Mouse (Mus musculus) neural tube, embryonic 12.5 days (tissue): ENCODE data around the gene Pfas. TPM values are rescaled to one million over a fixed set of nuclear protein-coding genes. Genes with fewer than 3 reads are reported as not detected.
A peak's percentile ranks its signal among the peaks of the same experiment; 100 is the strongest.
"Not testable (repeated sequence)": the region's sequence is repeated elsewhere in the genome, so short reads cannot be mapped to it uniquely, and the experiment has no call there.

ENCODE experiments used
- ATAC-seq: fragments of 200-750 bp; cut with Nextera tagmentation; 2 replicates; pipeline ENCODE4 v1.8.0; 2017; ENCODE audit warnings: low read depth, mild to moderate bottlenecking, moderate TSS enrichment, moderate library complexity; ENCODE audit not compliant: low FRiP score
- H3K27ac ChIP-seq: fragments of 300-500 bp; sonication (generic); 2 replicates; pipeline ENCODE4 v1.5.1; 2016
- H3K27me3 ChIP-seq: fragments of 300-500 bp; sonication (generic); replicated peaks from 2 replicates; pipeline ENCODE4 v1.6.1; 2016; ENCODE audit warnings: mild to moderate bottlenecking
- H3K36me3 ChIP-seq: fragments of 300-500 bp; sonication (generic); 2 replicates; pipeline ENCODE4 v1.6.1; 2016; ENCODE audit warnings: mild to moderate bottlenecking
- H3K4me1 ChIP-seq: fragments of 300-500 bp; sonication (generic); 2 replicates; pipeline ENCODE4 v1.6.1; 2016
- H3K4me2 ChIP-seq: fragments of 300-500 bp; sonication (generic); replicated peaks from 2 replicates; pipeline ENCODE4 v1.6.1; 2016; ENCODE audit warnings: mild to moderate bottlenecking
- H3K4me3 ChIP-seq: fragments of 300-500 bp; sonication (generic); 2 replicates; pipeline ENCODE4 v1.5.1; 2016
- H3K9ac ChIP-seq: fragments of 300-500 bp; sonication (generic); 2 replicates; pipeline ENCODE4 v1.6.1; 2016; ENCODE audit warnings: mild to moderate bottlenecking
- H3K9me3 ChIP-seq: fragments of 300-500 bp; sonication (generic); 2 replicates; pipeline ENCODE4 v1.6.1; 2016; ENCODE audit warnings: mild to moderate bottlenecking
- WGBS: fragments of 180-500 bp; shearing (Covaris S2); methylation state at CpG from one replicate; pipeline ENCODE4 v1.1.7; 2016; 5-methylcytosine and 5-hydroxymethylcytosine counted together
- polyA plus RNA-seq: library from polyadenylated mRNA; unstranded; fragments of >200 nt; fragmentation: Nextera tagmentation; extraction: Ambion mirVana; gene quantifications from 2 replicates; pipeline ENCODE4 v1.2.1, GENCODE M21; 2016

Pfas gene
- polyA plus RNA-seq, 1 experiment from 2014 or later: 26.3 TPM

- peaks cover 14% of the 10 kb centered on the region for H3K4me1 ChIP-seq
- H3K4me2 ChIP-seq: peak overlapping the region; percentile 57
- H3K27ac ChIP-seq: no peak overlapping the region
- WGBS: 10% methylated on average over 20 of the region's 20 CpGs
- H3K36me3 ChIP-seq: peaks cover 33% of the 10 kb centered on the region
- peak overlapping the region; percentile 67 for H3K9ac ChIP-seq
- H3K9me3 ChIP-seq: no peaks in the 10 kb centered on the region
- H3K4me3 ChIP-seq: peak overlapping the region; percentile 60
- no peaks in the 10 kb centered on the region for H3K27me3 ChIP-seq
- peak; percentile 14; the same call in 1 of the 2 replicates for ATAC-seq
Observed at GRCm38 (mm10) chr11:69036486-69037230, 28.4 kb upstream of the Pfas start.

- Histone ChIP-seq H3K4me2 (peak overlapping the region; percentile 57), H3K4me3 (no peak overlapping the region), H3K27ac (no peak overlapping the region), H3K9ac (peak overlapping the region; percentile 9; the same call in 1 of the 2 replicates), H3K4me1 (peaks cover 14% of the 10 kb centered on the region), H3K36me3 (peaks cover 41% of the 10 kb centered on the region), H3K27me3 (no peaks in the 10 kb centered on the region), H3K9me3 (no peaks in the 10 kb centered on the region)
- WGBS: 5% methylated on average over 8 of the region's 8 CpGs
- peak; percentile 10; the same call in 1 of the 2 replicates for ATAC-seq
Observed at GRCm38 (mm10) chr11:69035849-69036248, 27.6 kb upstream of the Pfas start.

GRCm38 (mm10) chr11:69035411-69035810, 27.2 kb upstream of the Pfas start:
- peaks cover 46% of the 10 kb centered on the region for H3K36me3 ChIP-seq
- H3K4me2 ChIP-seq: peak overlapping the region; percentile 57
- H3K9me3 ChIP-seq: no peaks in the 10 kb centered on the region
- H3K4me1 ChIP-seq: peaks cover 14% of the 10 kb centered on the region
- ATAC-seq: no peak
- peak overlapping the region; percentile 9; the same call in 1 of the 2 replicates for H3K9ac ChIP-seq
- H3K27me3 ChIP-seq: no peaks in the 10 kb centered on the region
- H3K4me3 ChIP-seq: no peak overlapping the region
- H3K27ac ChIP-seq: no peak overlapping the region
- 83% methylated on average over 9 of the region's 9 CpGs for WGBS

GRCm38 (mm10) chr11:69034585-69034984, 26.3 kb upstream of the Pfas start:
- 95% methylated on average over 3 of the region's 3 CpGs for WGBS
- H3K4me3 ChIP-seq: no peak overlapping the region
- no peak for ATAC-seq
- H3K27me3 ChIP-seq: no peaks in the 10 kb centered on the region
- no peak overlapping the region for H3K9ac ChIP-seq
- H3K9me3 ChIP-seq: no peaks in the 10 kb centered on the region
- H3K4me1 ChIP-seq: peaks cover 14% of the 10 kb centered on the region
- no peak overlapping the region for H3K4me2 ChIP-seq
- no peak overlapping the region for H3K27ac ChIP-seq
- peaks cover 54% of the 10 kb centered on the region for H3K36me3 ChIP-seq

GRCm38 (mm10) chr11:69033552-69033951, 25.3 kb upstream of the Pfas start:
- H3K4me1 ChIP-seq: peaks cover 5% of the 10 kb centered on the region
- no peak for ATAC-seq
- no peak overlapping the region for H3K4me2 ChIP-seq
- H3K27me3 ChIP-seq: no peaks in the 10 kb centered on the region
- no peak overlapping the region for H3K4me3 ChIP-seq
- no peak overlapping the region for H3K9ac ChIP-seq
- no peak overlapping the region for H3K27ac ChIP-seq
- peaks cover 63% of the 10 kb centered on the region for H3K36me3 ChIP-seq
- H3K9me3 ChIP-seq: no peaks in the 10 kb centered on the region
- WGBS: 81% methylated on average over 9 of the region's 9 CpGs

GRCm38 (mm10) chr11:69028805-69029204, 20.5 kb upstream of the Pfas start:
- H3K27me3 ChIP-seq: no peaks in the 10 kb centered on the region
- H3K36me3 ChIP-seq: peaks cover 95% of the 10 kb centered on the region
- no peak overlapping the region for H3K4me3 ChIP-seq
- H3K27ac ChIP-seq: no peak overlapping the region
- no peaks in the 10 kb centered on the region for H3K4me1 ChIP-seq
- no peaks in the 10 kb centered on the region for H3K9me3 ChIP-seq
- no peak overlapping the region for H3K9ac ChIP-seq
- ATAC-seq: no peak
- 54% methylated on average over 2 of the region's 2 CpGs for WGBS
- H3K4me2 ChIP-seq: no peak overlapping the region

GRCm38 (mm10) chr11:69026562-69026961, 18.3 kb upstream of the Pfas start:
- ATAC-seq: no peak
- H3K4me1 ChIP-seq: no peaks in the 10 kb centered on the region
- no peaks in the 10 kb centered on the region for H3K27me3 ChIP-seq
- H3K27ac ChIP-seq: no peak overlapping the region
- H3K4me2 ChIP-seq: no peak overlapping the region
- 94% methylated on average over 3 of the region's 3 CpGs for WGBS
- no peak overlapping the region for H3K9ac ChIP-seq
- H3K9me3 ChIP-seq: no peaks in the 10 kb centered on the region
- no peak overlapping the region for H3K4me3 ChIP-seq
- peaks cover 97% of the 10 kb centered on the region for H3K36me3 ChIP-seq

GRCm38 (mm10) chr11:69020691-69021090, 12.4 kb upstream of the Pfas start:
- no peak overlapping the region for H3K27ac ChIP-seq
- no peaks in the 10 kb centered on the region for H3K27me3 ChIP-seq
- no peak overlapping the region for H3K4me2 ChIP-seq
- H3K9me3 ChIP-seq: no peaks in the 10 kb centered on the region
- H3K9ac ChIP-seq: no peak overlapping the region
- peaks cover 41% of the 10 kb centered on the region for H3K36me3 ChIP-seq
- H3K4me3 ChIP-seq: no peak overlapping the region
- no peak for ATAC-seq
- H3K4me1 ChIP-seq: peaks cover 8% of the 10 kb centered on the region

GRCm38 (mm10) chr11:69016755-69017154, 8.5 kb upstream of the Pfas start:
- no peak for ATAC-seq
- Histone ChIP-seq H3K27me3 (no peaks in the 10 kb centered on the region), H3K27ac (no peak overlapping the region), H3K4me3 (peak overlapping the region; percentile 65), H3K4me2 (peak overlapping the region; percentile 59), H3K9ac (peak overlapping the region; percentile 84), H3K4me1 (peaks cover 10% of the 10 kb centered on the region), H3K9me3 (no peaks in the 10 kb centered on the region), H3K36me3 (peaks cover 2% of the 10 kb centered on the region; the same call in 1 of the 2 replicates)
- WGBS: 65% methylated on average over 3 of the region's 3 CpGs

GRCm38 (mm10) chr11:69015644-69016441, 7.6 kb upstream of the Pfas start, which contains the start of gene Ctc1:
Gene Ctc1, plus strand, starts transcription at chr11:69015911.
- Histone ChIP-seq H3K36me3 (no peaks in the 10 kb centered on the region), H3K27ac (peak within 1 kb of the TSS; percentile 77), H3K9me3 (no peaks in the 10 kb centered on the region), H3K4me2 (peak within 1 kb of the TSS; percentile 59), H3K27me3 (no peaks in the 10 kb centered on the region), H3K9ac (peak within 1 kb of the TSS; percentile 84), H3K4me3 (peak within 1 kb of the TSS; percentile 65), H3K4me1 (peaks cover 14% of the 10 kb centered on the region)
- 5% methylated on average over 38 of the region's 38 CpGs for WGBS
- peak; percentile 96 for ATAC-seq

- Histone ChIP-seq H3K36me3 (no peaks in the 10 kb centered on the region), H3K4me1 (peaks cover 20% of the 10 kb centered on the region), H3K27ac (peak overlapping the region; percentile 50; the same call in 1 of the 2 replicates), H3K9me3 (no peaks in the 10 kb centered on the region), H3K9ac (peak overlapping the region; percentile 52), H3K4me3 (peak overlapping the region; percentile 46), H3K4me2 (peak overlapping the region; percentile 70), H3K27me3 (no peaks in the 10 kb centered on the region)
- 2% methylated on average over 18 of the region's 18 CpGs for WGBS
- ATAC-seq: peak; percentile 25; the same call in 1 of the 2 replicates
Observed at GRCm38 (mm10) chr11:69012071-69012601, 3.9 kb upstream of the Pfas start.

GRCm38 (mm10) chr11:69011445-69011844, 3.2 kb upstream of the Pfas start:
- WGBS: 75% methylated on average over 2 of the region's 2 CpGs
- not testable (repeated sequence) for H3K9ac ChIP-seq, ATAC-seq, H3K9me3 ChIP-seq, H3K36me3 ChIP-seq, H3K27ac ChIP-seq, H3K27me3 ChIP-seq
- H3K4me2 ChIP-seq: peak overlapping the region; percentile 70
- peak overlapping the region; percentile 46 for H3K4me3 ChIP-seq
- peaks cover 15% of the 10 kb centered on the region for H3K4me1 ChIP-seq
